Mouse (Mus musculus) activated CD4-positive, CD25-positive, alpha-beta regulatory T cell, adult 4 months (primary cell): ENCODE measurements around the gene Dnaaf2. TPM values are rescaled to one million over a fixed set of nuclear protein-coding genes. Genes with fewer than 3 reads are reported as not detected.
"Not testable (repeated sequence)": the region's sequence is repeated elsewhere in the genome, so short reads cannot be mapped to it uniquely, and the experiment has no call there.

Source experiments
- ATAC-seq: one replicate; pipeline ENCODE4 v1.8.0; 2017
- polyA plus RNA-seq, 2 experiments: library from polyadenylated mRNA; unstranded; fragments of 100-300 nt; shearing (Covaris generic); gene quantifications; one replicate each; pipeline ENCODE4 v1.2.1; 2017

Gene Dnaaf2
- polyA plus RNA-seq, 2 experiments from 2014 or later = 3.3 to 5.2 TPM

GRCm38 (mm10) chr12:69163586-69163985, 34.6 kb downstream of the Dnaaf2 start:
- not testable (repeated sequence) for ATAC-seq

GRCm38 (mm10) chr12:69160677-69161076, 37.6 kb downstream of the Dnaaf2 start:
- not testable (repeated sequence) for ATAC-seq

GRCm38 (mm10) chr12:69159578-69159940, 38.7 kb downstream of the Dnaaf2 start:
- ATAC-seq = peak; percentile 30

GRCm38 (mm10) chr12:69158765-69159577, 39.3 kb downstream of the Dnaaf2 start, which contains the start of gene Rps29:
Gene Rps29, minus strand, starts transcription at chr12:69159186.
- peak; percentile 93 for ATAC-seq

GRCm38 (mm10) chr12:69158366-69158764, 39.9 kb downstream of the Dnaaf2 start:
- ATAC-seq = no peak

GRCm38 (mm10) chr12:69157107-69157506, 41.1 kb downstream of the Dnaaf2 start:
- no peak for ATAC-seq

- ATAC-seq = no peak
Observed at GRCm38 (mm10) chr12:69156436-69156835, 41.8 kb downstream of the Dnaaf2 start.

- no peak for ATAC-seq
Observed at GRCm38 (mm10) chr12:69155923-69156322, 42.3 kb downstream of the Dnaaf2 start.

- ATAC-seq = no peak
Observed at GRCm38 (mm10) chr12:69150049-69150448, 48.2 kb downstream of the Dnaaf2 start.

GRCm38 (mm10) chr12:69147166-69147735, 51.0 kb downstream of the Dnaaf2 start:
- ATAC-seq = no peak

GRCm38 (mm10) chr12:69143460-69143859, 54.8 kb downstream of the Dnaaf2 start:
- ATAC-seq = no peak

- ATAC-seq = no peak
Observed at GRCm38 (mm10) chr12:69139841-69140240, 58.4 kb downstream of the Dnaaf2 start.

- ATAC-seq = no peak
Observed at GRCm38 (mm10) chr12:69139201-69139600, 59.0 kb downstream of the Dnaaf2 start.

Other genes starting within 250 kb of the Dnaaf2 start
- gene Rps29, start 39.2 kb downstream of the Dnaaf2 start, polyA plus RNA-seq = 1,000 to 10,000 TPM; 2,273 to 4,022 TPM
- 1 to 10 TPM; 1.7 to 4.0 TPM for gene Lrr1, start 29.6 kb downstream of the Dnaaf2 start, polyA plus RNA-seq
- 100 to 1,000 TPM; 638 to 650 TPM for gene Rpl36al, start 14.3 kb downstream of the Dnaaf2 start, polyA plus RNA-seq
- 10 to 100 TPM; 23.3 to 23.5 TPM for gene Mgat2, start 14.3 kb downstream of the Dnaaf2 start, polyA plus RNA-seq
- 10 to 100 TPM in 1 of 2 experiments, 1 to 10 TPM in 1; 8.2 to 10.3 TPM for gene Gm49383, start 1.3 kb downstream of the Dnaaf2 start, polyA plus RNA-seq
- gene Gm49384, start 5.8 kb upstream of the Dnaaf2 start, polyA plus RNA-seq = 1 to 10 TPM; 8.2 to 9.1 TPM
- 10 to 100 TPM; 14.2 to 15.5 TPM for gene Pole2, start 29.8 kb upstream of the Dnaaf2 start, polyA plus RNA-seq
- gene Klhdc1, start 42.7 kb upstream of the Dnaaf2 start, polyA plus RNA-seq = 10 to 100 TPM; 13.0 to 26.6 TPM
- 10 to 100 TPM; 11.8 to 19.7 TPM for gene Klhdc2, start 98.3 kb upstream of the Dnaaf2 start, polyA plus RNA-seq
- gene Nemf, start 158.7 kb upstream of the Dnaaf2 start, polyA plus RNA-seq = 100 to 1,000 TPM; 138 to 148 TPM
- gene Arf6, start 173.7 kb upstream of the Dnaaf2 start, polyA plus RNA-seq = 10 to 100 TPM; 35.2 to 74.5 TPM
- not detected for gene Gm9887, start 174.0 kb upstream of the Dnaaf2 start, polyA plus RNA-seq